Mouse (Mus musculus): ENCODE results near the gene Lamp1. TPM values are rescaled to one million over a fixed set of nuclear protein-coding genes. Genes with fewer than 3 reads are reported as not detected.

Gene Lamp1
- polyA plus RNA-seq, 1 experiment, result 413 TPM

Other genes starting within 250 kb of the Lamp1 start
- not detected in 2 replicates for gene F7, start 133.1 kb upstream of the Lamp1 start, polyA plus RNA-seq (2012; ENCODE audit: insufficient read depth, insufficient read length, missing spikeins)
- not detected in 2 replicates for gene F10, start 121.9 kb upstream of the Lamp1 start, polyA plus RNA-seq (2012; ENCODE audit: insufficient read depth, insufficient read length, missing spikeins)
- gene Proz, start 98.2 kb upstream of the Lamp1 start, polyA plus RNA-seq (2012; ENCODE audit: insufficient read depth, insufficient read length, missing spikeins), result not detected in 2 replicates
- gene Pcid2, start 53.7 kb upstream of the Lamp1 start, polyA plus RNA-seq (2012; ENCODE audit: insufficient read depth, insufficient read length, missing spikeins), result 10.8 and 12.3 TPM in 2 replicates
- gene Cul4a, start 53.5 kb upstream of the Lamp1 start, polyA plus RNA-seq (2012; ENCODE audit: insufficient read depth, insufficient read length, missing spikeins), result 48.5 and 48.8 TPM in 2 replicates
- 33.7 and 45.2 TPM in 2 replicates for gene Grtp1, start 41.5 kb downstream of the Lamp1 start, polyA plus RNA-seq (2012; ENCODE audit: insufficient read depth, insufficient read length, missing spikeins)
- gene Adprhl1, start 95.0 kb downstream of the Lamp1 start, polyA plus RNA-seq (2012; ENCODE audit: insufficient read depth, insufficient read length, missing spikeins), result 15.6 and 22.8 TPM in 2 replicates
- gene Dcun1d2, start 129.0 kb downstream of the Lamp1 start, polyA plus RNA-seq (2012; ENCODE audit: insufficient read depth, insufficient read length, missing spikeins), result 21.1 and 24.8 TPM in 2 replicates
- gene Tmco3, start 129.0 kb downstream of the Lamp1 start, polyA plus RNA-seq (2012; ENCODE audit: insufficient read depth, insufficient read length, missing spikeins), result 22.9 and 25.9 TPM in 2 replicates
- gene Tfdp1, start 179.6 kb downstream of the Lamp1 start, polyA plus RNA-seq (2012; ENCODE audit: insufficient read depth, insufficient read length, missing spikeins), result 32.5 and 34.6 TPM in 2 replicates
- gene Atp4b, start 237.7 kb downstream of the Lamp1 start, polyA plus RNA-seq (2012; ENCODE audit: insufficient read depth, insufficient read length, missing spikeins), result 12.8 and 22.6 TPM in 2 replicates
- not detected in 2 replicates for gene Grk1, start 245.9 kb downstream of the Lamp1 start, polyA plus RNA-seq (2012; ENCODE audit: insufficient read depth, insufficient read length, missing spikeins)

Measured in brown adipose tissue, adult 24 weeks (tissue).